Mouse (Mus musculus): ENCODE measurements at regions not wholly inside any gene's neighbourhood (a gene's known extent, or its start where the extent isn't known, plus 50 kb on each side); places are given as distances from the start of the nearest gene placed in this dataset.

- H3K9ac ChIP-seq (ENCODE audit: low read depth, low read length): no peak overlapping the region
- no peak overlapping the region for H3K27ac ChIP-seq (ENCODE audit: low read depth, low read length)
- no peak for ATAC-seq
- no peaks in the 10 kb centered on the region for H3K9me3 ChIP-seq (ENCODE audit: control insufficient read depth, low read length)
- H3K36me3 ChIP-seq (ENCODE audit: control insufficient read depth, insufficient read depth, low read length): no peaks in the 10 kb centered on the region
- no peaks in the 10 kb centered on the region for H3K27me3 ChIP-seq (replicated peaks; ENCODE audit: control insufficient read depth, insufficient read depth, low read length)
- H3K4me1 ChIP-seq (ENCODE audit: control insufficient read depth, insufficient read depth, low read depth, low read length): peaks cover 6% of the 10 kb centered on the region; the same call in 1 of the 2 replicates
- H3K4me2 ChIP-seq (ENCODE audit: low read length): no peak overlapping the region
- 67% methylated on average over 7 of the region's 7 CpGs for WGBS
- H3K4me3 ChIP-seq (ENCODE audit: low read length): no peak overlapping the region
Observed at GRCm38 (mm10) chr8:112093554-112093953, 78.7 kb upstream of the Gm6793 start.

DNA sequence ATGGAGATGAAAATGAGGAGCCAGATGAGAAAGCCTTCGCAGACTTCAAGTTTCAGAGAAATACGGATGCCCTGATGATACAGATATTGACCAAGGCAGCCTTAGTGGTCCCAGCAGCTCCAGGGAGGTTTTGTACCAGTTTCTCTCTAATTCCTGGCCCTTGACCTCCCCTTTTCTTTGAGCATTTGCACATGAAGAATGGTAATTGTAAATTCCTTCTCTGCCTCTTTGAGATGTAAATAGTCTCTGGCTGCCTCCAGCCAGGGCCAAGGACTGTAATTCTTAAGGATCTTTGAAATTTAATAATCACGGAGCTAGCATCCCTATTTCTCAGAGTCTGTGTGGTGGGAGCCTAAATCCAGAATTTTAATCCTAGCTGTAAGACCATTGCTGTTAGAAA lies 78.0 kb upstream of the Gm6793 start:
- H3K27me3 ChIP-seq (replicated peaks; ENCODE audit: control insufficient read depth, insufficient read depth, low read length): no peaks in the 10 kb centered on the region
- H3K27ac ChIP-seq (ENCODE audit: low read depth, low read length): no peak overlapping the region
- H3K4me3 ChIP-seq (ENCODE audit: low read length): no peak overlapping the region
- no peak overlapping the region for H3K9ac ChIP-seq (ENCODE audit: low read depth, low read length)
- no peaks in the 10 kb centered on the region for H3K36me3 ChIP-seq (ENCODE audit: control insufficient read depth, insufficient read depth, low read length)
- H3K4me1 ChIP-seq (ENCODE audit: control insufficient read depth, insufficient read depth, low read depth, low read length): peaks cover under 1% of the 10 kb centered on the region; the same call in 1 of the 2 replicates
- H3K4me2 ChIP-seq (ENCODE audit: low read length): no peak overlapping the region
- ATAC-seq: no peak
- 21% methylated on average over 3 of the region's 3 CpGs for WGBS
- H3K9me3 ChIP-seq (ENCODE audit: control insufficient read depth, low read length): no peaks in the 10 kb centered on the region

GRCm38 (mm10) chr8:112078621-112079020 lies 63.8 kb upstream of the Gm6793 start:
- no peak overlapping the region for H3K4me2 ChIP-seq (ENCODE audit: low read length)
- H3K27me3 ChIP-seq (replicated peaks; ENCODE audit: control insufficient read depth, insufficient read depth, low read length): no peaks in the 10 kb centered on the region
- ATAC-seq: no peak
- no peaks in the 10 kb centered on the region for H3K4me1 ChIP-seq (ENCODE audit: control insufficient read depth, insufficient read depth, low read depth, low read length)
- 79% methylated on average over 10 of the region's 10 CpGs for WGBS
- H3K4me3 ChIP-seq (ENCODE audit: low read length): no peak overlapping the region
- no peak overlapping the region for H3K9ac ChIP-seq (ENCODE audit: low read depth, low read length)
- no peaks in the 10 kb centered on the region; the same call in 1 of the 2 replicates for H3K9me3 ChIP-seq (ENCODE audit: control insufficient read depth, low read length)
- no peak overlapping the region for H3K27ac ChIP-seq (ENCODE audit: low read depth, low read length)
- no peaks in the 10 kb centered on the region for H3K36me3 ChIP-seq (ENCODE audit: control insufficient read depth, insufficient read depth, low read length)

DNA sequence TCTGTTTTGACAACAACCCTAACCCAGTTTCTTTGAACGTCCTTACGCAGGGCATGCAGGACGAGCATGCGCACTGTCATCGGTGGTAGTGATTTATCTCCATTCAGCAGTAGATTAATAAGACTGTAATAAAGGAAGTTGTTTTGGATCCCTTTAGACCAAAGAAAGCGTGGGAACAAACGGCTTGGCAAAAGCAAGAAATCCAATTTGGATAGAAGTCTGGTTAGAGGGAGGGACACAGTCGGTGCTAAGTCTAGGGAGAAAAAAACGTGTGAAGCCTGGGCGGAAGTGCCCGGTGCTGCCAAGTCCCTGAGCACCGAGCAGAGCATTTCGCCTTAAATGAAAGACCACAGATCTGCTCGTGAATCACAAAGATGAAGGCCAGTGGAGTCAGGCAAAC lies 57.4 kb upstream of the Gm6793 start:
- H3K4me3 ChIP-seq (ENCODE audit: low read length): no peak overlapping the region
- H3K4me1 ChIP-seq (ENCODE audit: control insufficient read depth, insufficient read depth, low read depth, low read length): no peaks in the 10 kb centered on the region
- no peak overlapping the region for H3K27ac ChIP-seq (ENCODE audit: low read depth, low read length)
- H3K27me3 ChIP-seq (replicated peaks; ENCODE audit: control insufficient read depth, insufficient read depth, low read length): no peaks in the 10 kb centered on the region
- no peaks in the 10 kb centered on the region for H3K9me3 ChIP-seq (ENCODE audit: control insufficient read depth, low read length)
- no peaks in the 10 kb centered on the region for H3K36me3 ChIP-seq (ENCODE audit: control insufficient read depth, insufficient read depth, low read length)
- no peak overlapping the region for H3K9ac ChIP-seq (ENCODE audit: low read depth, low read length)
- no peak for ATAC-seq
- WGBS: 70% methylated on average over 14 of the region's 14 CpGs
- H3K4me2 ChIP-seq (ENCODE audit: low read length): no peak overlapping the region

DNA sequence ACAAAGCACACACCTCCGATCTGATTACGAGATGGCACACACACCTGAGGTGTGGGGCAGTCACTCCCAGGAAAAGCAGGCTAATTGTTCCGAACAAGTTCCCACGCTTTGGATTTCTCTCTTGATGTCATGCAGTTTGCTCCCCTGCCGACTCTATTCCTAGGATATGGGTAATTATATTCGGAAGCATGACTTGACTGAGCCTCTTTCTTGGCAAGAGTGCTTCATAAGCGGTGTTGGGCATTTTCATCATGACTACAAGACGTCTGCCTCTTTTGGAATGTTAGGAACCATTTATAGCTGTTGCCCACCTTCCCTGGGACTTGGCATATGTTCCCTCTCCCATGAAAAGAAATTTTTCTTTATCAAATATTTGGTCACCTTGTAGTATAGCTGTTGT lies 55.4 kb upstream of the Gm6793 start:
- Histone ChIP-seq H3K9me3 (ENCODE audit: control insufficient read depth, low read length) (no peaks in the 10 kb centered on the region), H3K4me1 (ENCODE audit: control insufficient read depth, insufficient read depth, low read depth, low read length) (no peaks in the 10 kb centered on the region), H3K27ac (ENCODE audit: low read depth, low read length) (no peak overlapping the region), H3K36me3 (ENCODE audit: control insufficient read depth, insufficient read depth, low read length) (no peaks in the 10 kb centered on the region), H3K4me3 (ENCODE audit: low read length) (no peak overlapping the region), H3K27me3 (replicated peaks; ENCODE audit: control insufficient read depth, insufficient read depth, low read length) (no peaks in the 10 kb centered on the region), H3K4me2 (ENCODE audit: low read length) (no peak overlapping the region), H3K9ac (ENCODE audit: low read depth, low read length) (no peak overlapping the region)
- WGBS: 71% methylated on average over 8 of the region's 8 CpGs
- no peak for ATAC-seq
